Mouse (Mus musculus) midbrain, embryonic 12.5 days (tissue): Measurements from ENCODE around the gene Smarca1. TPM values are rescaled to one million over a fixed set of nuclear protein-coding genes. Genes with fewer than 3 reads are reported as not detected.

Source experiments
- polyA plus RNA-seq: library from polyadenylated mRNA; unstranded; fragments of >200 nt; fragmentation: Nextera tagmentation; extraction: Ambion mirVana; gene quantifications from 2 replicates; pipeline ENCODE4 v1.2.1, GENCODE M21; 2016

Gene Smarca1
- polyA plus RNA-seq, 1 experiment from 2014 or later, result 34.0 TPM

Other genes with a start within 250 kb of the Smarca1 start
- 26.6 and 26.7 TPM in 2 replicates for gene Ocrl, start 19.4 kb upstream of the Smarca1 start, polyA plus RNA-seq
- gene Apln, start 141.9 kb upstream of the Smarca1 start, polyA plus RNA-seq, result 3.5 and 4.1 TPM in 2 replicates
- gene Xpnpep2, start 215.8 kb upstream of the Smarca1 start, polyA plus RNA-seq, result 2.1 and 2.4 TPM in 2 replicates